Mouse (Mus musculus) ES-Bruce4 (cell line): Measurements from ENCODE around the gene Nkain1. TPM values are rescaled to one million over a fixed set of nuclear protein-coding genes. Genes with fewer than 3 reads are reported as not detected.

Experiments used
- H3K27ac ChIP-seq: 2 replicates; pipeline ENCODE4 v1.5.1; 2012; ENCODE audit warnings: low read length, inconsistent platforms; ENCODE audit not compliant: insufficient read depth
- H3K27me3 ChIP-seq: 2 replicates; pipeline ENCODE4 v1.6.1; 2012; ENCODE audit warnings: mild to moderate bottlenecking, low read length, inconsistent platforms; ENCODE audit not compliant: control insufficient read depth, poor library complexity, insufficient read depth, severe bottlenecking
- H3K36me3 ChIP-seq: 2 replicates; pipeline ENCODE4 v1.6.1; 2012; ENCODE audit warnings: inconsistent platforms, mild to moderate bottlenecking, low read length, moderate library complexity; ENCODE audit not compliant: control insufficient read depth, poor library complexity, insufficient read depth, severe bottlenecking
- H3K4me1 ChIP-seq: one replicate; pipeline ENCODE4 v1.8.1; 2011; ENCODE audit warnings: low read length; ENCODE audit not compliant: control insufficient read depth, insufficient read depth
- H3K4me3 ChIP-seq: 2 replicates; pipeline ENCODE4 v1.5.1; 2011; ENCODE audit warnings: low read depth, mild to moderate bottlenecking, low read length
- H3K9ac ChIP-seq: 2 replicates; pipeline ENCODE4 v1.6.1; 2012; ENCODE audit warnings: low read depth, mild to moderate bottlenecking, inconsistent platforms; ENCODE audit not compliant: poor library complexity, severe bottlenecking
- H3K9me3 ChIP-seq: replicated peaks from 2 replicates; pipeline ENCODE4 v1.6.1; 2012; ENCODE audit warnings: mild to moderate bottlenecking, low read length, inconsistent platforms; ENCODE audit not compliant: control insufficient read depth, poor library complexity, insufficient read depth, severe bottlenecking
- CTCF ChIP-seq: IDR thresholded peaks from one replicate; pipeline ENCODE4 v1.8.1; 2011; ENCODE audit warnings: low read depth, low read length
- EP300 ChIP-seq: IDR thresholded peaks from 2 replicates; pipeline ENCODE4 v1.6.1; 2011; ENCODE audit warnings: low read depth, low read length; ENCODE audit not compliant: insufficient read depth
- POLR2A ChIP-seq: IDR thresholded peaks from one replicate; pipeline ENCODE4 v1.8.1; 2011; ENCODE audit warnings: low read length; ENCODE audit not compliant: insufficient read depth
- polyA plus RNA-seq: library from polyadenylated mRNA; stranded (reverse); fragments of >200 nt; gene quantifications from 2 replicates; pipeline ENCODE4 v1.2.4, GENCODE M21; 2011; ENCODE audit warnings: low read depth; ENCODE audit not compliant: missing spikeins, insufficient read depth, insufficient read length

Nkain1 gene
- polyA plus RNA-seq = 52.0 and 55.9 TPM in 2 replicates

DNA sequence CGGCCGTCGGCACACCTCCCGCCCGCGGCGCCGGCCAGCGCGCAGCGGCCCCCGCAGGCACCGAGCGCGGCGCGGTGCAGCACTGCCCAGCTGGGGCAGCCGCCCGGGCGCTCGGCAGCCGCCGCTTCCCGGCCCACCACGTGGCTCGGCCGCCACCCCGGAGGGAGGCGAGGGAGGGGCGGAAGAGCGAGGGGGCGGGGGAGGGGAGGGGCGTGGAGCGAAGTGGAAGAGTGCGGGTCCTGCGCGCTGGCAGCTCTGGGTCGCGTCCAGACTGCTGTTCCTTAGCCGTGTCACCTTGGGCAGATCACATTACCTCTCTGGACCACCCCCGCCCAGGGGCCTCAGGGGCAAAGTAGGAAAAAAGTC, at the start of gene Nkain1:
TSS of gene Nkain1 (minus strand) at position 126 of the 366 bp plus-strand sequence.
- Histone ChIP-seq H3K9ac (peak within 1 kb of the TSS; percentile 80), H3K36me3 (no peaks in the 10 kb centered on the region), H3K27me3 (no peaks in the 10 kb centered on the region), H3K9me3 (no peaks in the 10 kb centered on the region), H3K27ac (no peak within 1 kb of the TSS), H3K4me3 (peak within 1 kb of the TSS; percentile 72), H3K4me1 (peaks cover 7% of the 10 kb centered on the region)
- no peak for TF ChIP-seq CTCF
- no peak for TF ChIP-seq POLR2A
- TF ChIP-seq EP300 = no peak

DNA sequence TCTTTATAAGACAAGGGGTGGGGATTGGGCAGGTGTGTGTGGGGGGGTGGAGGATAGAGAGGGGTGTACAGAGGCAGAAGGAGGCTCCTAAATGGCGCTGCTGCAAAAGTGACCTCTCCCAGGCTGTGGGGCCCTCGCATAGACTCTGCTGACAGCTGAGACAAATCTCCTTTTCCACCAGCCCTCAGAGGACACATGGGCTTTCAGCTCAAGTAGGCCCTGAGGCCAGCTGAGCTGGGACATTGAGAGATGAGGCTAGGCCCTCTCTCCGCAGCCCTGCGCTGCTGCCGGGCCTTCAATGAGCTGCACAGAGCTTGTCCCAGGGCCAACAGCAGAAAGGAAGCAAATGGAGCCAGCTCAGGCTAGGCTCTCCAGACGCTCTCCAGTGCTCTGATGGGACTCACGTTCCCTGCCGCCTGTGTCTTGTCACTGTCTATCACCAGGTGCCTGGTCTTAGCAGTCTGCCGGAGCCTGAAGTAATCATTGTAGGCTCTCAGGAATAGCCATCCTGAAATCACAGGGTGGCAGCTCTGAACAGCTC, 4.8 kb upstream of the Nkain1 start:
- no peak overlapping the region for H3K27ac ChIP-seq
- no peaks in the 10 kb centered on the region for H3K4me1 ChIP-seq
- TF ChIP-seq CTCF = no peak
- TF ChIP-seq POLR2A = no peak
- no peak for TF ChIP-seq EP300
- no peak overlapping the region for H3K4me3 ChIP-seq
- no peaks in the 10 kb centered on the region for H3K36me3 ChIP-seq
- H3K9me3 ChIP-seq = no peaks in the 10 kb centered on the region
- H3K27me3 ChIP-seq = no peaks in the 10 kb centered on the region
- H3K9ac ChIP-seq = no peak overlapping the region

- H3K9me3 ChIP-seq = no peaks in the 10 kb centered on the region
- TF ChIP-seq POLR2A (no peak), CTCF (no peak), EP300 (no peak)
- H3K36me3 ChIP-seq = no peaks in the 10 kb centered on the region
- H3K9ac ChIP-seq = no peak overlapping the region
- H3K27me3 ChIP-seq = no peaks in the 10 kb centered on the region
- H3K4me3 ChIP-seq = no peak overlapping the region
- H3K27ac ChIP-seq = no peak overlapping the region
- H3K4me1 ChIP-seq = peaks cover 3% of the 10 kb centered on the region
These were observed 3.1 kb upstream of the Nkain1 start for GRCm38 (mm10) chr4:130577081-130577480.

GRCm38 (mm10) chr4:130576247-130576931, 2.4 kb upstream of the Nkain1 start:
- no peaks in the 10 kb centered on the region for H3K9me3 ChIP-seq
- H3K36me3 ChIP-seq = no peaks in the 10 kb centered on the region
- H3K9ac ChIP-seq = no peak overlapping the region
- peaks cover 4% of the 10 kb centered on the region for H3K4me1 ChIP-seq
- no peak overlapping the region for H3K4me3 ChIP-seq
- TF ChIP-seq CTCF (no peak), EP300 (no peak), POLR2A (no peak)
- no peaks in the 10 kb centered on the region for H3K27me3 ChIP-seq
- H3K27ac ChIP-seq = no peak overlapping the region

GRCm38 (mm10) chr4:130575533-130575932, 1.6 kb upstream of the Nkain1 start:
- no peaks in the 10 kb centered on the region for H3K9me3 ChIP-seq
- no peak overlapping the region for H3K9ac ChIP-seq
- TF ChIP-seq POLR2A (no peak), CTCF (no peak), EP300 (no peak)
- H3K4me1 ChIP-seq = peaks cover 7% of the 10 kb centered on the region
- no peak overlapping the region for H3K4me3 ChIP-seq
- no peaks in the 10 kb centered on the region for H3K27me3 ChIP-seq
- no peak overlapping the region for H3K27ac ChIP-seq
- no peaks in the 10 kb centered on the region for H3K36me3 ChIP-seq

DNA sequence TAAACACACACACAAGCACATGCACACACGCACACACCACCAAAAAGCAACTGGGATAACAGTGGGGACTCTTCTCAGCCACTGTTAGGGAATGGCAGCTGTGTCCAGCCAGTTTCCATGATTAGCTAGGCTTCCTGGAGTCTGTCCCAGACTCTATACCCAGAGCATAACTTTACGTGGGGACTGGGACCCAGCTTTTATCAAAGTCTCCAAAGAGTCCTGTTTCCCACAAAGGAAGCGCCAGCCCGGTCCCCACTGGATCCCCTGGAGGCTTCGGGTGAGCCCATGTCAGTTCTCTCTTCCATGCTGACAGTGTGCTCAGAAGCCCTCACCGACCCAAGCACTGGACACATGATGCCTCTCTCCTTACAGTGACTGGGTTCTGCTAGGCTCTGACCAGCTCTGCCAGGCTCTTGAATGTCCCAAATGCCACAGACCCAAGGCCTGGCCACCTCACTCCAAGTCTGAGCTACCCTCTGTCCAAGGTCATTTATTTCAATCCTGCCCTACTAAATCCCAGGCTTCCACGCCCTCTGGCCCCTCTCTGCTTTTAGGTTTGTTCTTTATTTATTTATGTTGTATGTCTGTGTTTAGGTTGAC, 988 bp upstream of the Nkain1 start:
- Histone ChIP-seq H3K9me3 (no peaks in the 10 kb centered on the region), H3K9ac (no peak overlapping the region), H3K27me3 (no peaks in the 10 kb centered on the region), H3K4me3 (no peak overlapping the region), H3K27ac (no peak overlapping the region), H3K4me1 (peaks cover 7% of the 10 kb centered on the region), H3K36me3 (no peaks in the 10 kb centered on the region)
- no peak for TF ChIP-seq CTCF
- no peak for TF ChIP-seq POLR2A
- no peak for TF ChIP-seq EP300
